Mouse (Mus musculus) adrenal gland, adult (tissue): ENCODE data around the gene Usp35.

Experiments
- DNase-seq, 2 experiments: peaks; one replicate each; pipeline ENCODE4 v3.0.0; 2022 to 2023; ENCODE audit warnings: low spot score in 1 of 2; ENCODE audit not compliant: inconsistent age in 2 of 2

Gene Usp35

GRCm38 (mm10) chr7:97317706-97318105 lies 14.1 kb downstream of the Usp35 start:
- peak; percentile 73 to 89 for DNase-seq

- DNase-seq: no peak
These were observed 16.2 kb downstream of the Usp35 start for GRCm38 (mm10) chr7:97315656-97316055.

GRCm38 (mm10) chr7:97314646-97315045 lies 17.2 kb downstream of the Usp35 start:
- no peak for DNase-seq

GRCm38 (mm10) chr7:97313364-97313995 lies 18.3 kb downstream of the Usp35 start:
- peak in 1 of 2 experiments; percentile 9 for DNase-seq

GRCm38 (mm10) chr7:97312856-97313255 lies 19.0 kb downstream of the Usp35 start:
- peak in 1 of 2 experiments; percentile 2 for DNase-seq

GRCm38 (mm10) chr7:97312196-97312595 lies 19.6 kb downstream of the Usp35 start:
- peak in 1 of 2 experiments; percentile 5 for DNase-seq

- DNase-seq: peak in 1 of 2 experiments; percentile 3
These were observed 20.2 kb downstream of the Usp35 start for GRCm38 (mm10) chr7:97311620-97312019.

GRCm38 (mm10) chr7:97310341-97310635 lies 21.5 kb downstream of the Usp35 start:
- no peak for DNase-seq

- peak in 1 of 2 experiments; percentile 2 for DNase-seq
These were observed 22.1 kb downstream of the Usp35 start for GRCm38 (mm10) chr7:97309461-97310340.

GRCm38 (mm10) chr7:97307546-97307945 lies 24.3 kb downstream of the Usp35 start:
- DNase-seq: no peak

GRCm38 (mm10) chr7:97306813-97307212 lies 25.0 kb downstream of the Usp35 start:
- no peak for DNase-seq

- peak in 1 of 2 experiments; percentile 16 for DNase-seq
These were observed 26.6 kb downstream of the Usp35 start for GRCm38 (mm10) chr7:97305206-97305605.

GRCm38 (mm10) chr7:97304471-97304870 lies 27.3 kb downstream of the Usp35 start:
- DNase-seq: peak; percentile 5 to 30

GRCm38 (mm10) chr7:97303614-97304013 lies 28.2 kb downstream of the Usp35 start:
- peak in 1 of 2 experiments; percentile 24 for DNase-seq

GRCm38 (mm10) chr7:97302876-97303275 lies 28.9 kb downstream of the Usp35 start:
- peak in 1 of 2 experiments; percentile 21 for DNase-seq

- DNase-seq: peak; percentile 8 to 50
These were observed 29.6 kb downstream of the Usp35 start for GRCm38 (mm10) chr7:97302261-97302660.

GRCm38 (mm10) chr7:97301321-97301720 lies 30.5 kb downstream of the Usp35 start:
- peak; percentile 4 to 18 for DNase-seq

GRCm38 (mm10) chr7:97300914-97301313 lies 30.9 kb downstream of the Usp35 start:
- DNase-seq: peak in 1 of 2 experiments; percentile 21

- peak in 1 of 2 experiments; percentile 18 for DNase-seq
These were observed 32.9 kb downstream of the Usp35 start for GRCm38 (mm10) chr7:97298943-97299342.

- DNase-seq: no peak
These were observed 33.5 kb downstream of the Usp35 start for GRCm38 (mm10) chr7:97298279-97298678.

GRCm38 (mm10) chr7:97297466-97297865 lies 34.4 kb downstream of the Usp35 start:
- DNase-seq: peak; percentile 54 to 90

- no peak for DNase-seq
These were observed 34.8 kb downstream of the Usp35 start for GRCm38 (mm10) chr7:97296986-97297385.
